Mouse (Mus musculus): ENCODE data around the gene Flrt1.
"Not testable (repeated sequence)": the region's sequence is repeated elsewhere in the genome, so short reads cannot be mapped to it uniquely, and the experiment has no call there.

Flrt1 gene

DNA sequence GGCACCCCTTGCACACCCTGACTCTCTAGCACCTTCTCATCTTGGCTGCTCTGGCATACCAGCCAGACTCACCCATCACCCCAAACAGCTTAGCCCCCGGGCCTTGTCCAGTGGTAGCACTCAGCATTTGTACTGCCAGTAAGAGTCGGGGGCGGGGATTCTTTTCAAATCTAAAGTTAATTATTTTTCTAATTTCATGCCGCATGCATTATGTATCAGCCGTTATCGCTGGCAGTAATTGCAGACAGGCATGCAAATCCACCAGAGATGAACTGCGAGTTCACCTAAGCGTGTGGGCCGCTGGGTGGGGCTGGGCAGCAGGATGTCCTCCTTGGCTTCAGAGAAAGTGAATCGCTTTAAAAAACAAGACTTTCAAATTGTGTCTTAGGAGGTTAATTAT is 3.5 kb downstream of the Flrt1 start:
- no peak for DNase-seq

DNA sequence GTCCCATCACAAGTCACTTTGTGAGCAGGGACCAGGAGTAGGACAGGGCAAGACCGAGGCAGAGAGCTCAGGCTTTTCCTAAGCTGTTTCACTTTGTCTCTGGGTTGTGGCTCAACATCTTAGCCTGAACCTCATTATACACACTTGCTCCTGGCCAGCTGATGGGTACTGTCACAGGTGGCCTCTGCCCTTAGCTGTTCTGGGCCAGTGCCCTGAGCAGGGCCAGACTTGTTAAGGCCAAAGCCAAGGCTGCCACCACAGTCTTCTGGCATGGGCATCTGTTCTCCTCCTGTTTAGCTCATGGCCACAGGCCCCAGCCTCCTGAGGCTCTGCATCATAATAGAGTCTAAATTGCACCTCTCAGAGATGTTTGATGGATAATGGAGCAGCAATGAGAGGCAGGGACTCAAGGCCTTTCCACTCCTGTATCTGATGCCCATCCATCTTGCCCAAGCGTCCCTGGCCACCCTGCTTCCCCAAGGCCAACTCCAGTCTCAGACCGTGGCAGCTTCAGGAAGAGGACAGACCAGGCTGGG is 5.8 kb downstream of the Flrt1 start:
- DNase-seq, result no peak

DNA sequence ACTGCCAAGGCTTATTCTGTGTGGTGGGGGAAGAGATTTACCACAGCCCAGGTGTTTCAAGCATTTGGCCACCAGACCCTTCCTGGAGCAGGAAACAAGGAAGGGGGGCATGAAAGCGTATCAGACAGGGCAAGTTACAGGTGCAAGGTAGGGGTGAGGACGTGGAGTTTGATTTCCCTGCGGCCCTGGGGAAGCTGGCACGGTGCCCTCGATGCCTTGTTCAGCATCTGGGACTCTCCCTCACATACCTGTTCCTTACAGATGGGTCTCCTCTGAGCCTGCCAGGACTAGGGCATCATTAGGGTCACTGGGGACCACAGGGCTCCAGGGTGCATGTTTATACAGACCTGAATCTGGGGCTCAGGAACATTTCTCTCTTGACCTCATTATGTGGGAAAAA is 12.8 kb downstream of the Flrt1 start:
- DNase-seq, result no peak

DNA sequence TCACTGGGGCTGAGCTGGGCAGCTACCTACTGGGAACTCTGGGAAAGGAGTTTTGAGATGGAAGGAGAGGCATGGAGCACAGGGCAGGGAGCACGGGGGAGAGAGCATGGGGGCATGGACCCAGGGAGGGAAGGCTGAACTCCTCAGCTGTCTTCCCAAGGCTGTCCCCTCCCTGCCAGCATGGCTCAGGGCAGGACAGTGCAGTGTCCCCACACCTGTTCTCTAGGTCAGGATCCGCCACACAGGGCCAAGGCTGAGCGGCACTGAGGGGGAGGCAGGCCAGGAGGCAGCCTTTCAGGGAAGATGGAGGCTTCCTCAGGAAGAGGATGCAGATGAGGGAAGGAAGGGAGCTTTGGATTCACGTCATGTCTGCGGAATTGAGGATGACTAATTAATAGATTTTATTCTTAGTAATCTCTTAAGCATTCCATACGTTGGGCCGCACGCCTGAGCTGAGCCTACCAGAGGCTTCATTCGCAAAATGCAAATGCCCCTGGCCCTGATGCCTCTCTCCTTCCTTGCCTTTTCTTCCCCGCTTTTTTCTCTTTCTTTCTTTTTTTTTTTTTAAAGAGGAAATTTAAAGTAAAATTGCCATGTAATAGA is 14.0 kb downstream of the Flrt1 start:
- no peak for DNase-seq

DNA sequence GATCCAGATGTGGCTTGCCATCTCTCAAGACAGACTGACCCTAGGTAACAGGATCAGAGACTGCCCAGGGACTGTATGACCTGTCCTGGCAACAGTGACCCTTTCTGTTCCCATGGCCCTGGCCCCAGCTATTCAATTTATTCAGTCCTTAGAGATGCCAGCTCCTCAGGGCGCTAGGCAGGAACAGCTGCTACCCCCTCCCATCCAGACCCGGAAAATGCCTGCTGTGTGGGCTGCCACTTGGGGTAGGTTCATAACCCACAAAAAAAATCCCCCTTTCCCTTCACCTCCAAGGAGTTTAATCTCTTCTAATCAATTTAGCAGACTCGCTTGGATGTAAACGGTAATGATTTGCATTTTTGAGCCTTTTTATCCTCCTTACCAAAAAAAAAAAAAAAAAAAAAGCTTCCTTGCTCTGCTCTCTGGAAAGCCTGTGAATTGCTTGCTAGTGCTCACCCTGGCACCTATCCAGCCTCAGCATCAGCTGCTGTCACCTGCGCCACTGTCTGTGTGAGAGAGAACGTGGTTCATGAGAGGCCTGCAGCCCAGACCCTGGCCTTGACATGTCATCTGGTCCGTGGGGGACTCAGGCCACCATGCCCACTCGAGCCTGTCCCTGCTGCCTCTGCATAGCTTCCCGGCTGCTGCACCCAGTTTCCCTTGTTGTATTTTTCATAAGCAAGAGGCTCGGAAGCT is 15.0 kb downstream of the Flrt1 start:
- no peak for DNase-seq

DNA sequence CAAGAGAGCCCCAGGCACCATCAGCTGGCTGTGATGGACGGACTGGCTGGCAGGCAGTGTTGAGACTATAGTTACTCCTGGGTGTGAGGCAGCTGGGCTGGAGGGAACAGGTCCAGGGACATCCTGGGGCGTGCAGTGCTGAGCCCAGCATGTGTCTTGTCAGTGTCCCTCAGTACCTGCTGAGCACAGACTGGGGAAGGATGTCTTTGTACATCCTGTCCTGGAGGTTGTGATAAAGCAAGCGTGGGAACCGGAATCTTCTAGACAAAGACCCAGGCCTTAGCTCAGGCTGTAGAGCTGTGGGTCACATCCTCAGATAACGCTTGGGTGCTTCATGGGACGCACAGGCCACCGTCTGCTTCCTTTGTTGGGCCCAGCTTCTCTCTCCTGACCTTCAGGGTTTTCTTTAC is 15.7 kb downstream of the Flrt1 start:
- no peak for DNase-seq

DNA sequence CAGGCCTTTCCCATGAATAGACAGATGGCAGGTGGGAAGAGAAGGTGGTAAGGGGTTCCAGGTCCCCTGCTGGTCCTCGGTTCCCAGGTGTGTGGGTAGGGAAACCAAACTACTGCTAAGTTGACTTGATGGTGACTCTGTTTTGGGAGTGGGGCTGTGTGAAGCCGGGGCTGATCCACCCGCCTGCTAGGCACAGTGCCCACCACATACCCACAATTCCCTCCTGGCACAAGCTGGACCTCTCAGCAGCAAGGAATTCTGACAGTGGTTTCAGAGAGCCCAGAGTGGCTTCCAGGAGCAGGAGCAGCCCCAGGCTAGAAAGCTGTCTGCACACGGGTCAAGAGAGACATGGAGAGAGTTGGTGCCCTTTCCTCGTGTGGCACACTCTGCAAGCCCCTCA is 16.5 kb downstream of the Flrt1 start:
- DNase-seq, result no peak

DNA sequence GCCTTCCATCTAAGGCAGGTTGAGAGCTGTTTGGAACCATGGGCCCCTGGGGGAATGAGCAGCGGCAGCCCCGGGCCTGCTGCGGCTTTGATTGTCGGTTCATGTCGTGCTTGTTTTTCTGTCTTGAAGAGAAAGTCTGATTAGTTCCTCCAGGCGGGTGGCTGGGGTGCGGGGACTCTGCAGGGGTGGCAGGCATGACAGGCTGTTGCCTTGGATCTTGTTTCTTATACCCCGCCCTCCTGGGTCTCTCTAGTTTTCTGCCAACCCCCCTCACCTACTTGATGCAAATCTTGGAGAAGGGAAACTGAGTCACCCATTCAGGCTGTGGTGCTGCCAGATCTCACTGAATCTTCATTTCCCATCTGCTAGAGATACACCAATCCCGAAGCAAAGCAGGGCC is 17.0 kb downstream of the Flrt1 start:
- no peak for DNase-seq

DNA sequence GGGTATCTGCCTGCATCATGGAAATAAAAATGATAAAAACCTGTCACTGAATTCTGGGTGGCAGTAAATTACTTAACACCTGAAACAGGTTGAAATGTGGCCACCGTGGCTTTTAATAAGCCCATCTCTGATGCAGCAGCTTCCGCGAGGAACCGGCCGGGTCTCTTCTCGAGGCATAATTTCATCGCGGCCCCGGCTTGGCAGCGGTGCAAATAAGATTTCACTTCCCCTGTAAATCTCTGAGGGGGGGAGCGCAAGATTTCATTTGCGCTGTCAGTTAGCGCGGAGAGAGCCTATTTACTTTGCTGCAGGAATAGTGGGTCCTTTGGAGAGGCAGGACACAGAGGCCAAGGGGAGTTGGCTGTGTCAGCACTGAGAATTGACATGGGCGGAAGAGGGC is 20.8 kb downstream of the Flrt1 start:
- DNase-seq, result no peak

DNA sequence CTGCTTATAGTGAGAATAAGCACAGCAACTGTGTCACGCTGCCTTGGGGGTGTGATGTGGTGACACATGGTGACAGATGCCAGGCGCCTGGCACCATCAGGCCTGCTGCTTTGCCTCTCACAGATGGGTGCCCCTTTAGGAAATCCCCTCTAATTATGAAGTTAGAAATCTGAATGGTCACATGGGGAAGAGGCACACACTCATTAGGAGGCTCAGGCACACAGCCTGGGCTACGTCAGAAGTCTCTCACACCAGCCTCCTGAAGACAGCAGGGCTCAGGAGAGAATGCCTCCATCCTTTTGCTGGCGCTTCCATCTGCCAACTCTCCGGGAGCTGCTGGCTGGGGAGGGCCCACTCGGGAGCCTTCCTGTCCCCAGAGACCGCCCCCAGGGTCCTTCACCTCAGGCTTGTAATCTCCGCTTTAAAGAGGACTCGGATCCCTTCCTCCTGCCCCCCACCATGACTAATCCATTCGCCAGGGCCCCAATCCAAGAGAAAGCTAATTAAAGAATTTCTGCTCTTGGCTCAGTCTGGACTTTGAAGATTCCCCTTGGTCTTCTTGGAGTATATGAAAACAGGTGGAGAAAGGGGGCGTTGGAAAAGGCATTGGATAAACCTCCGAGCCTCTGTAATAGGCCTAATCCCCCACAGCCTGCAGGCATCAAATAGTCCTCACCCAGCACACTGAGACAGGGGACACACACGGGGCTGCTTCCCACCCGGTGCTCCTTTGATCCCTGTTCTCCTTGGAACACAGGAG is 22.3 kb downstream of the Flrt1 start:
- no peak for DNase-seq

DNA sequence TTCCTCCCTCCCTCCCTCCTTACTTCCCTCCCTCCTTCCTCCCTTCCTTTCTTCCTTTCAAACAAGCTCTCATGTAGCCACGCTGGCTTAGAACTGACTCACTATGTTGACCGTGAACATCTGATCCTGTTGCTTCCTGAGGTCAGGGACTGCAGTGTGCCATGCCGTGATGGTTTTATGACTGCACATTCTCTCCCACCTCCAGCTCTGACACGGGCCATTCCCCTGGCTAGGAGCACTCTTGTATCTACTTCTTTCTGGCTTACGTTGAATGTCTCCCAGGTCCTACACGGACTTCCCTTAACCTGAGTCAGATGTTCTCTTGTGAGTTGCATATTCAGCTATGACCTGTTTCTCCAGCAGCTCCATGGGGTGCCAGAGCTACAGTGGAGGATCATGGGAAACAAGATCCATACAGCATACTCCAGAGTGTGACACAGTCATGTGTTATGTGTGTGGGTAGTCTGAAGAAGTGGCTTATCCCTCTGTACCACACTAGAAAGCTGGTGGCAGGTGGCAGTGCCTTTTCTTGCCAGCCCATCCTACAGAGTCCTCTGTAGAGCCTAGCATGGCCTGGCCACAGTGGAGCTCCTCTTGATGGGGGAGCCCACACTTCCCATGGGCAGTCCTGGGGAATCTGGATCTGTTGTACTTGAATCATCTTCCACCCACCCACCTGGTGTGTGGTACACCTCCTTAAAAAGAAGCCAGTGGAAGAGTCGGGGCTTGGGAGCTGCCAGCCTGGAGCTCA is 23.8 kb downstream of the Flrt1 start:
- no peak for DNase-seq

DNA sequence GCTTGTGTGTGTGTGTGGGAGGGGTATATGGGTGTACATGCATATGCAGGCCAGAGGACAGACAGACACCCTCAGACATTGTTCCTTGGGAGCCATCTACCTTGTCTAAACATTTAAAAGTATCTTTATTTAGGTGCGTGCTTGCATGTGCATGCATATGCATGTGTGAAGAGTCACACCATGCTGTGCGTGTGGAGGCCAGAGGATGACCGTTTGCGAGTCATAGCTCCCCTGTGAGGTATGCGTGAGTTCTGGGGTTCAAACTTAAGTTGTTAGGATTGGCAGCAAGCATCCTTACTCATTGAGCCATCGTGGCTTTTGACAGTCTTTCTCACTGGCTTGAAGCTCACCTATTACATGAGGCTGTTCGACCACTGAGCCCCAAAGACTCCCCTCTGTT is 27.3 kb downstream of the Flrt1 start:
- DNase-seq, result no peak

DNA sequence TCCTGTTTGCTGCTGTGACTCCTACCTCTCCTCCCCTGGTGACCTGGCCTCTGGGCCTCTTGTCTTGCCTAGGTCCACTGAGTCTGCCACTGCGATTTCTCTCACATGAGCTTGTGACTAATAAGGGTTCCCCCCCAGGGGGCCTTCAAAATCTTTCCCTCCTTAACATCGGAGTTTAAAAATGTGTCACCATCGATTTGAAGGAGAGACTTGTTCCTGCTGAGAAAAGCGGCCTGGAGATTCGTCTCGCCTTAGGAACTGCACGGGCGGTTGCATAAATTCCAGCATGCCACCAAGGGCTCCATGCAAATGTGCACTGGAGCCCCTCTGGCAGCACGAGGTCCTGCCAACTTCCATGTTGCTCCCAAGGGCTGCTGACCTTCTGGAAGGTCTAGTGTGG is 27.9 kb downstream of the Flrt1 start:
- DNase-seq, result no peak

DNA sequence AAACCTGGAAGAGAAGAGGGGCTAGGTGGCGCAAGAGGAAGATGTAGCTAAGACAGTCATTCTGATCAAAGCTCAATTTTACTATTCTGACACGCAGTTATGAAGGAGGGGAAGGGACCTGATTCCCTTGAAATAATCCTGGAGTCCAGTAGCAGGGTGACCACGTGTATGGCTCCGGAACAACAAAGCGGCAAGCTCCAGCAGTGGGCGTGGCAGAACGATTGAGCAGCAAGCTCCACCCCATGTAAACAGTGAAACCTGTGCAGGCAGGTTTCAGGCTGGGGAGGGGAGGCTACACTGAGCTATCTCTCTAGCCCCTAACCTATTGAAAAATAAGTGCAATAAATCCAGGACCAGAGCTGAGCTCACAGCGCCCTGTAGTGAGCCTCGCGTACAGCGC is 30.2 kb downstream of the Flrt1 start:
- not testable (repeated sequence) for DNase-seq

DNA sequence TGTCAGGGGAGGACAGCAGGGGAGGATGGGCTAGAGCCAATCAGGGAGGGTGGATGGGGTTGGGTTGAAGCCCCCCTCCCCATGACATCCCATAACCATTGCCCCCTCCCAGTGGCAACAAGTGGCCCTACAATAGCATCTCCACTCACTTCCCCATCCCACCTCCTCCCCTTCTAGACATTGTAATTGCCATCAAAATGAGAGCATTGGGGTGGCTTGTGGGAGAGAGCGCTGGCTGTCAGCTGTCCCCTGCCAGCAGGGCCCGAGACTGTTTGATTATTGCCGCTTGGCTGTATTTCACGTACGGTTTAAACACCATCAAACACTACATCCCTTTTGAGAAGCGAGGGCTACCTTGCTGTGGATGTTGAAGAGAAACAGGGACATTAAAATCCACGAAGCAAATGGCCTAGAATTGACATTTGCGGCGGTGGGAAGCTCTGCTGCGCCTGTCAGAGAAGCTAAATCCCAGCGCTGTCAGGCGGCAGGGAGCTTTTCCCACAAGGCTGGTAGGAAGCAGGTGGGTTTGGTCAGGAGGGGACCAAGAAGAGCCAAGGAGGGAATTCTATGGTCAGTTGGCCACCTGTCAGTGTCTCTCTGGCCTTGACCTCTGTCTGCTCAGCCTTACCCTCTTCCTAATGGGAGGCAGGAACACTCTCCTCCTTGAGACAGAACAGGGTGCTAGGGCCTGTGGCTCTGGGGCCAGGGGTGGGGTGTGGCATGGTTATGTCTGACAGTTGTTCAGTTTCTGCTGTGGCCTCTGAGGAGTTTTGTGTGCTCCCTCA is 31.3 kb downstream of the Flrt1 start:
- no peak for DNase-seq

DNA sequence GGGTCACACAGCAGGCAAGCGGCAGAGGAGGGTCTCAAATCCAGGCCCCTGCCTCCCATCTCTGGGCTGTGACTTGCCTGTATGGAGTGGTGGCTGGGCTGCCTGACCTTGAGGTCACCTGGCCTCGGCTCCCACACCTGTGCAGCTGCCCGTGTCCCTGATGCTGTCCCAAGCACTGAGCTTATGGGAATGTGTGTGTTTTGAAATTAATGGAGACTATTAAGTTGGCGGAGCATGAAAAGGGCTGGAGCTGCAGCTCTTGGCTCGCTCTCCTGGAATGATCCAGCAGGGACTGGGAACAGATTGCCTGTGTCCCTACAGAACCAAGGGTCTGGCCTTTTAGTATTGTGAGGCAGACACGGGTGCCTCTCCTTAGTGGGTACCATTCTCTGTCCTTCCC is 33.3 kb downstream of the Flrt1 start:
- no peak for DNase-seq

DNA sequence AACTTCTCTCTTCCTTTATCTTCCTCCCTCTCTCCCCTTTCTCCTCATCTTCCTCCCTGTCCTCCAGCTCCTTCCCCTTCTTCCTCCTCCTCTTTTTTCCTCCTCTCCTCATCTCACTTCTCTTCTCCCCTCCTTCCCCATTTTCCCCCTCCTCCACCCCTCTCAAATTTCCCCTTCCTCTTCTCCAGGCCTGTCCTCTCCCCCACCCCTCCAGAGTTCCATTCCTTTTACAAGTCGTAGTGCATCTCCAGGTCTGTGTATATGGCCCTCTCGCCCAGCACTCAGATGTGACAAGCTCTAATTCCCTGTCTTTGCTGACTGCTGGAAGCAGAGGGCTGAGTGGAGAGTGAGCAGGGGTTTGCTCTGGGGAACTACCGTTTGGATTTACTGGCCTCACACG is 34.8 kb downstream of the Flrt1 start:
- DNase-seq, result no peak

DNA sequence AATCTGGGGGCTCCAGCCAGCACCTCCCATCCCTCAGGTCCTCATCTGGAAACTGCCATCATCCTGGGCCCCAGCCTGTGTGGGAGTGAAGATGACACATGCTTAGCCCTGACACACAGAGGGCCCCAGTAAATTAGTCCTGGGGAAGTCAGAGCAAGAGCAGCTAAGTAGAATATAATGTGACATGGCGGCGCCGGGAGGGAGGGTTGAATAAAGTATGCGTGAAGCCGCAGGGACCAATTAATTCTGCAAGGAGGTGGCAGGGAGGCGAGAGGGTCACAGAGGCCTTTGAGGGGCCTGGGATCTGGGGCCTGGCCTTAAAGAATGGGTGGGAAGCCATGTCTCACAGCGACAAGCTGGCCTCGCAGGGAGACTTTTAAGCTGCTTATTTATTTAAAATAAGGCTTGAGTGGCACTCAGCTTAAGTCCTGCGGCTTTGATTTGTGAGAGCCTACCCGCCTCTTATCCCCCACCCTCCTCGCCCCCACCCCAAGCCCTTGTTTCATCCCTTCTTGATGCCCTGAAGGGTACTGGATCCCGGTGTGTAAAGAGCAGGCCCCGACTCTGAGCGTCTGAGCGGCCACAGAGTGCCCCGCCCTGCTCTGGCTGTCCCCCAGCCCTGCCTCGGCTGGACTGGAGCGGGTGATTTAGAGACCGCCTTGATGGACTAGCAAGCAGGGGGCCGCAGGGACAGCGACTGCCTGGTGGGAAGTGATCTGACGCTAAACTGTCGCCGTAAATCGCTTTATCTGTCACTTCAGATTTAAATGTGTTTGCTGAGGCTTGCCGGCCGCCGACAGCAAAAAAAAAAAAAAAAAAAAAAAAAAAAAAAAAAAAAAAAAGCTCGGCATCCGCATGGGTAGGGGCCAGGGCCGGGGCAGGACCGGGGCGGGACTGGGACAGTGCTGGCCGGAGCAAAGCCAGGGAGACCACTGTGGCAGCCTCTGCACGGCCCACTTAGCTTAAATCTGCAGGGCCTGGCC is 35.5 kb downstream of the Flrt1 start:
- peak; percentile 32 for DNase-seq

DNA sequence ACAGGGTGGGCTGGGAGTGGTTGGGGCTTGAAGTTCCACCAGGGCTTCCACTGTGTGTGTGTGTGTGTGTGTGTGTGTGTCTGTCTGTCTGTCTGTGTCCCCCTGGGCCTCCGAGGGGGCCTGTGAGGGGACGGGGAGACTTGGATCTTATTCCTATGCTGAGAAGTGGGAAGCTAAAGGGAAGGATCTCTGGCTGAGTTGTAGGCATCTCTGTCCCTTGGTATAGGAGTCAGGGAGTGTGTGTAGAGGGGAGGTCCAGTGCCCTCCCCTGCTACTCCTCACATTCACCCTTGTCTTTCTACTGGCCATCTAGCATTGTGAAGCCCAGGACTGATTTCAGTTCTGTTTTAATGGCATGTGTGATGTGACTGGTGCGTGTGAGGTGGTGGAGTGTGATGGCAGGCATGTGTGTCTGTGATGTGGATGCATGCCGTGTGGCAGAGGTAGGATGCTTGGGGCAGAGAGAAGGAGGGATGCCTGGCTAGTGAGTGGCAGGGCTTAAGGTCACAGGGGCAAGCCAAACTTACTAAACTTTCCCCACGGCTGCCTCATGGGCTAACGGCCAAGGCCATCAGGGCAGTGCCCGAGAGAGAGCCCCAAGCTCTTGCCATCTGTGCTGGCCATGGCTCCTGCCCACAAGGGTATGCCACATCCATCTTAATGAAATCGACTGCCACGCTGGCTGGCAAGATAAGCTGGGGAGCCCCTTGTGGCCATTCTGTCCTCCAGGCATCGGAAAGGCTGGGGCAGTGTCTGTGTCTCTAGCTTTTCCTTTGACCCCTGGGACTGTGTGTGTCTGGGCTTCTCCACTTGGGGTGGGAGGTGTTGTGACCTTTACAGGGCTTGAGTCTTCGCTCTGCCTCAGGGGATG is 36.6 kb downstream of the Flrt1 start:
- DNase-seq, result no peak

DNA sequence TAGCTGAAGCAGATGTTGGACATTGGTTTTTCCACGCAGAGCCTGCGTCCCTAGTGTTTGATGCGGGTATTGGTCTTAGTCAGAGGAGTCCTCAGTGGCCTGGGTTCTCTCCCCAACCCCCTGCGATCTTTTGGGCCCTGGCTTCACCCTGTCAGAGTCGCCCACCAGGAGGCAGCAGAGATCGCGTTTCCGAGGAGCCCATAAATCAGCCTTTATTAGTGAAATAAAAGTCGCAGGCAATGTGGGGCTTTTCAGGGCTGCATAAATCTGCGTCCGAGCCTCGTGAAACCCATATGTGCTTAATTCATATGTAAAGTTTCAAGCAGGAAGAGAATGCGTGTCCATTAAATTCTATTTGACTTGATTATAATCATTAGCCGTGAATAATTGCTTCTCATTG is 37.4 kb downstream of the Flrt1 start:
- DNase-seq, result peak; percentile 77
